Mouse (Mus musculus): ENCODE measurements around the gene C6. TPM values are rescaled to one million over a fixed set of nuclear protein-coding genes. Genes with fewer than 3 reads are reported as not detected.

Gene C6
- total and polyA plus RNA-seq, 3 experiments, result 0.05 TPM; not detected in 2

DNA sequence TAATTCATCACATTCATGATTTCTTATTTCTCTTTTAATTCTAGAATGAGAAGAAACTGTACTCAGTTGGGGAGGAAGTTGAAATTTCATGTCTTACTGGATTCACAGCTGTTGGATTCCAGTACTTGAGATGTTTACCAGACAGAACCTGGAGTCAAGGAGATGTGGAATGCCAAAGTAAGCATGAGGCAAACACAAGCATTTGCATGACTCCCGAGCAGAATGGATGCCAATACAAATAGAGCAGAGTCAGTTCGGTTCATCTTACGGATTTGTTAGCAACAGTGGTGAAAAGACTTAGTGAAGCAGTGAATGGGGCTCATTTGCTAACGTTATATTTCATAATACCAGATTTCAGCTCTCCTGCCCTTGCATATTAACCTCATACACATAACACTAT is 69.9 kb downstream of the C6 start:
- ATAC-seq (ENCODE audit: extremely low read depth, insufficient number of reproducible peaks, low FRiP score, poor library complexity, severe bottlenecking) (no peak), DNase-seq (ENCODE audit: low spot score) (no peak)
- no peak for TF ChIP-seq POLR2AphosphoS5 (IDR thresholded peaks at IDR 0.05; ENCODE audit: insufficient replicate concordance, low read depth, low read length)
- TF ChIP-seq GATA1 (IDR thresholded peaks at IDR 0.05; ENCODE audit: borderline replicate concordance, low read length), result no peak
- Histone ChIP-seq H3K27me3 (ENCODE audit: insufficient read depth, low read length) (peaks cover 6% of the 10 kb centered on the region; the same call in 1 of the 2 replicates), H3K4me3 (ENCODE audit: low read depth, low read length) (no peak overlapping the region), H3K9me3 (replicated peaks) (no peaks in the 10 kb centered on the region), H3K4me1 (ENCODE audit: insufficient read depth, low read depth, low read length) (no peaks in the 10 kb centered on the region), H3K36me3 (replicated peaks) (no peaks in the 10 kb centered on the region)

GRCm38 (mm10) chr15:4804256-4804655 is 77.3 kb downstream of the C6 start:
- Histone ChIP-seq H3K36me3 (replicated peaks) (no peaks in the 10 kb centered on the region), H3K4me3 (ENCODE audit: low read depth, low read length) (no peak overlapping the region), H3K4me1 (ENCODE audit: insufficient read depth, low read depth, low read length) (no peaks in the 10 kb centered on the region), H3K9me3 (replicated peaks) (no peaks in the 10 kb centered on the region), H3K27me3 (ENCODE audit: insufficient read depth, low read length) (no peaks in the 10 kb centered on the region)
- DNase-seq (ENCODE audit: low spot score), result no peak
- no peak for TF ChIP-seq TAL1 (conservative IDR thresholded peaks at IDR 0.05; ENCODE audit: low read depth, low read length)
- no peak for TF ChIP-seq GATA2 (IDR thresholded peaks at IDR 0.05; ENCODE audit: borderline replicate concordance, low read depth, low read length)
- TF ChIP-seq CTCF (IDR thresholded peaks at IDR 0.05; ENCODE audit: low read depth, low read length), result no peak
- TF ChIP-seq GATA1 (IDR thresholded peaks at IDR 0.05; ENCODE audit: borderline replicate concordance, low read length), result no peak
- no peak for TF ChIP-seq POLR2AphosphoS5 (IDR thresholded peaks at IDR 0.05; ENCODE audit: insufficient replicate concordance, low read depth, low read length)
- ATAC-seq (ENCODE audit: extremely low read depth, insufficient number of reproducible peaks, low FRiP score, poor library complexity, severe bottlenecking), result no peak

DNA sequence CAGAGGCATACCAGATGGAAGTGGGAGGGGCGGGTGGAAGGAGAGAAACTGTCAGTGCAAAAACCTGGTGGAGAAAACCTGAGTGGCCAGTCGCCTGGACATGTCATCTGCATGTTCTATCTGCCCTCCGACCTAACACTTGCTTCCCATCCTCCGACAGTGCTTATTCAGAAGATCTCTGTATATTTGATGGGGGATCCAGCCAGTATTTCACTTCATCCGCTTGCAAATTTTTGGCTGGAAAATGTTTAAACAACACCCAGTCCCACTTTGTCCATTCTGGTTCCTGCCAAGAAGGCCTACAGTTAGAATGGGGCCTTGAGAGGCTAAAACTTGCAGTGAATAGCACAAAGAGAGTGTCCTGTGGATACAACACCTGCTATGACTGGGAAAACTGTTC is 81.2 kb downstream of the C6 start:
- no peak for ATAC-seq (ENCODE audit: extremely low read depth, insufficient number of reproducible peaks, low FRiP score, poor library complexity, severe bottlenecking)
- DNase-seq (ENCODE audit: low spot score), result no peak
- Histone ChIP-seq H3K36me3 (replicated peaks) (no peaks in the 10 kb centered on the region), H3K4me1 (ENCODE audit: insufficient read depth, low read depth, low read length) (no peaks in the 10 kb centered on the region), H3K4me3 (ENCODE audit: low read depth, low read length) (no peak overlapping the region), H3K9me3 (replicated peaks) (no peaks in the 10 kb centered on the region), H3K27me3 (ENCODE audit: insufficient read depth, low read length) (no peaks in the 10 kb centered on the region)
- TF ChIP-seq GATA2 (IDR thresholded peaks at IDR 0.05; ENCODE audit: borderline replicate concordance, low read depth, low read length) (no peak), POLR2AphosphoS5 (IDR thresholded peaks at IDR 0.05; ENCODE audit: insufficient replicate concordance, low read depth, low read length) (no peak), GATA1 (IDR thresholded peaks at IDR 0.05; ENCODE audit: borderline replicate concordance, low read length) (no peak), CTCF (IDR thresholded peaks at IDR 0.05; ENCODE audit: low read depth, low read length) (no peak), TAL1 (conservative IDR thresholded peaks at IDR 0.05; ENCODE audit: low read depth, low read length) (no peak)

DNA sequence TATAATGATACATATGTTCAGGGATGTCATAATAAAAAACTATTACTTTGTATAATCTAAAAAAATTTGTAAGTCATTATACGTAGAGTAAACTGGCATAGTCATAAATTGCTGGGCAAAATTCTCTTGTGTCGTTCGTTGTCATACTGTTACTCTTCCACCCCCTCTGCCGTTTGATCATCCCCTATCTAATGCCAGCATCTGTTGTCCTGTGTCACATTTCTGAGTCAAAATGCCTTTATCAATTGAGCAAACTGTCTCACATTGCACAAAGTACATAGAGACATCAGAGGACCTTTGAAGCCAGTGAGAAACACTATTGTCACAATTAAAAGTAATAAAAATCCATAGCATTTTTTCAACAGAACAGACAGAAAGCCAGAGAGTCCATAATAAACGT is 88.0 kb downstream of the C6 start:
- peaks cover 32% of the 10 kb centered on the region for H3K4me1 ChIP-seq (ENCODE audit: insufficient read depth, low read depth, low read length)
- ATAC-seq (ENCODE audit: extremely low read depth, insufficient number of reproducible peaks, low FRiP score, poor library complexity, severe bottlenecking) (peak; percentile 76), DNase-seq (ENCODE audit: low spot score) (peak; percentile 9)
- TF ChIP-seq POLR2AphosphoS5 (IDR thresholded peaks at IDR 0.05; ENCODE audit: insufficient replicate concordance, low read depth, low read length), result no peak
- TF ChIP-seq TAL1 (conservative IDR thresholded peaks at IDR 0.05; ENCODE audit: low read depth, low read length), result peak; percentile 58
- no peaks in the 10 kb centered on the region for H3K27me3 ChIP-seq (ENCODE audit: insufficient read depth, low read length)
- no peaks in the 10 kb centered on the region for H3K9me3 ChIP-seq (replicated peaks)
- no peaks in the 10 kb centered on the region for H3K36me3 ChIP-seq (replicated peaks)
- no peak overlapping the region for H3K4me3 ChIP-seq (ENCODE audit: low read depth, low read length)

DNA sequence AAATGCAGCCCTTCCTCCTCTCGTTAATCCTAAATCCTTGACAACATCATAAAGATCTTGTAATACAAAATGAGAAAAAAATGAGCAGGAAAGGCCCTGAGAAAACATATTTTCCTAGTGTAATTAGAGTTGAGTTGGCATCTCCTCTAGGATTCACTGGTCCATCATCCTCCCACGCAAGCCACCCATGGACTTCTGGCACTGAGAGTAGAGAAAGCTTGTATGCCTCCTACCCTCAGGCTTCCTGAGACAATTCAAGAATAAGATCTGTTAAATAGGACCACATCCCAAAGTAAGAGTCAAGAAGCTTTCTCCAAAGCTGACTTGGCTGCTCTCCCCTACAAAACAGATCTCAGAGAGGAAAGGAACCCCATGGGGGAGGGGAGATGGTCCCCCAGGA is 88.7 kb downstream of the C6 start:
- H3K9me3 ChIP-seq (replicated peaks), result no peaks in the 10 kb centered on the region
- no peak overlapping the region for H3K4me3 ChIP-seq (ENCODE audit: low read depth, low read length)
- ATAC-seq (ENCODE audit: extremely low read depth, insufficient number of reproducible peaks, low FRiP score, poor library complexity, severe bottlenecking) (no peak), DNase-seq (ENCODE audit: low spot score) (no peak)
- no peaks in the 10 kb centered on the region for H3K27me3 ChIP-seq (ENCODE audit: insufficient read depth, low read length)
- H3K36me3 ChIP-seq (replicated peaks), result no peaks in the 10 kb centered on the region
- peaks cover 32% of the 10 kb centered on the region for H3K4me1 ChIP-seq (ENCODE audit: insufficient read depth, low read depth, low read length)
- TF ChIP-seq GATA1 (IDR thresholded peaks at IDR 0.05; ENCODE audit: borderline replicate concordance, low read length), result no peak

DNA sequence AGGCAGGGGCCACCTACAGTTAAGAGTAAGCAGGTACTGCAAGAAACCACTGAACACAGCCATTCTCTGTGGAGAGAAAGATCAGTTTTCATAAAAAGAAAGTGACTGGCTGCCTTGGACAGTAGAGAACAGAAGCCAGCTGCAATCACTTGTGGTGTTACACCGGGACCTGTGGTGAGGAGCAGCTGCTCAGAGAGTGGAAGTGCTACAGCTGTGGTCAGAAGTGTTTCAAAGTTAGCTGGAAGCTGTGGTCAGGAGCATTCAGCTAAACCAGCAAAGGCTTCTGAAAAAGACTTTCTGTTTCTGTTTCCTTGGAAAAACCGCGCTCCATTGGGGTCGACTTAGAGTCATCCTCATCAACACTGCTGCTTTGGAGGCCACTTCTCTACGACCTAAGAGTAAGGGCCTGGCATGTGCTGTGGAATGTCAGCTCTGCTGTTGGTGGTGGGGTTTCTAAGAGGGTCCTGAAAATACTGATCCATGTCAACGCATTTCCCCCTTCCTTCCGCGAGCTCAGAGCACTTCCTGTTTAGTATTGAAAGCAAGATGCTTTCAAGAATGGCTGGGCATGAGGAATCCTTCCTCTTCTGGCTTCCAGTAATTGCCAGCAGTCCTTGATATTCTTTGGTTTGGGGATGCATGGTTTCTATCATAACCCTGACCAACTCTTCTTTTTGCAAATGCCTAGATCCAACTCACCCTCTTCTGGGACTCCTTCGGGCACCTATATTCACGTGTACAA is 89.9 kb downstream of the C6 start:
- H3K36me3 ChIP-seq (replicated peaks), result no peaks in the 10 kb centered on the region
- H3K4me3 ChIP-seq (ENCODE audit: low read depth, low read length), result no peak overlapping the region
- H3K27me3 ChIP-seq (ENCODE audit: insufficient read depth, low read length), result no peaks in the 10 kb centered on the region
- no peaks in the 10 kb centered on the region for H3K9me3 ChIP-seq (replicated peaks)
- H3K4me1 ChIP-seq (ENCODE audit: insufficient read depth, low read depth, low read length), result peaks cover 32% of the 10 kb centered on the region
- ATAC-seq (ENCODE audit: extremely low read depth, insufficient number of reproducible peaks, low FRiP score, poor library complexity, severe bottlenecking) (no peak), DNase-seq (ENCODE audit: low spot score) (no peak)
- TF ChIP-seq GATA2 (IDR thresholded peaks at IDR 0.05; ENCODE audit: borderline replicate concordance, low read depth, low read length), result no peak
- TF ChIP-seq GATA1 (IDR thresholded peaks at IDR 0.05; ENCODE audit: borderline replicate concordance, low read length), result no peak
- TF ChIP-seq CTCF (IDR thresholded peaks at IDR 0.05; ENCODE audit: low read depth, low read length), result no peak
- TF ChIP-seq TAL1 (conservative IDR thresholded peaks at IDR 0.05; ENCODE audit: low read depth, low read length), result no peak
- TF ChIP-seq POLR2AphosphoS5 (IDR thresholded peaks at IDR 0.05; ENCODE audit: insufficient replicate concordance, low read depth, low read length), result no peak

DNA sequence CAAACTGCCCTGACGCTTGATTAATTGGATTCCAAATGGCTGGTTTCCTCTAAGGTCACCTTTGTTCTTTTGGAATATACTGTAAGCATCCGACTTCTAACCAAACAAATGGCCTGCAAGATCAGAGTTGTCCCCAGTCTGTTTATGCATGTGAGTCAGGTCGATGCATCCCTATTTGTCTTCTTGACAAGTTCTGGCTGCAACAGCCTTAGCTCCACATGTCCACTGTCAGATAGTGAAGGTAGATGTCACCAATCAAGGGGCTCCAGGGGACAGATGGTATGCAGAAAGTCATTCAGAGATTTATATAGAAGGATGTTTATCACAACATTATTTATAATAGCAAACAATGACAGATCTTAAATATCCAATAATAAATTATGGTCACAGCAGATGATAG is 91.5 kb downstream of the C6 start:
- ATAC-seq (ENCODE audit: extremely low read depth, insufficient number of reproducible peaks, low FRiP score, poor library complexity, severe bottlenecking) (no peak), DNase-seq (ENCODE audit: low spot score) (no peak)
- Histone ChIP-seq H3K4me3 (ENCODE audit: low read depth, low read length) (no peak overlapping the region), H3K9me3 (replicated peaks) (no peaks in the 10 kb centered on the region), H3K36me3 (replicated peaks) (no peaks in the 10 kb centered on the region), H3K27me3 (ENCODE audit: insufficient read depth, low read length) (no peaks in the 10 kb centered on the region), H3K4me1 (ENCODE audit: insufficient read depth, low read depth, low read length) (peaks cover 30% of the 10 kb centered on the region)
- TF ChIP-seq TAL1 (conservative IDR thresholded peaks at IDR 0.05; ENCODE audit: low read depth, low read length) (no peak), CTCF (IDR thresholded peaks at IDR 0.05; ENCODE audit: low read depth, low read length) (no peak), GATA2 (IDR thresholded peaks at IDR 0.05; ENCODE audit: borderline replicate concordance, low read depth, low read length) (no peak), GATA1 (IDR thresholded peaks at IDR 0.05; ENCODE audit: borderline replicate concordance, low read length) (no peak), POLR2AphosphoS5 (IDR thresholded peaks at IDR 0.05; ENCODE audit: insufficient replicate concordance, low read depth, low read length) (no peak)
